Mouse (Mus musculus) cortical plate, adult 2 months (tissue): ENCODE data around the gene Nppa. TPM values are rescaled to one million over a fixed set of nuclear protein-coding genes. Genes with fewer than 3 reads are reported as not detected.

Experiments
- H3K27ac ChIP-seq: fragments of 200-500 bp; 2 replicates; pipeline ENCODE4 v1.5.1; 2012; ENCODE audit warnings: low read length, control low read depth, inconsistent platforms; ENCODE audit not compliant: insufficient read depth
- H3K4me1 ChIP-seq: fragments of 200-500 bp; 2 replicates; pipeline ENCODE4 v1.6.1; 2011; ENCODE audit warnings: low read length; ENCODE audit not compliant: control insufficient read depth, insufficient read depth
- H3K4me3 ChIP-seq: fragments of 200-500 bp; 2 replicates; pipeline ENCODE4 v1.5.1; 2011; ENCODE audit warnings: mild to moderate bottlenecking, low read length, control low read depth; ENCODE audit not compliant: insufficient read depth
- CTCF ChIP-seq: fragments of 200-500 bp; IDR thresholded peaks from 2 replicates; pipeline ENCODE4 v1.5.1; 2011; ENCODE audit warnings: mild to moderate bottlenecking, control low read depth, low read length; ENCODE audit not compliant: insufficient read depth; ENCODE audit errors: extremely low read depth
- POLR2A ChIP-seq: fragments of 200-500 bp; IDR thresholded peaks from 2 replicates; pipeline ENCODE4 v1.6.1; 2011; ENCODE audit warnings: mild to moderate bottlenecking, low read length, control low read depth; ENCODE audit not compliant: insufficient read depth; ENCODE audit errors: extremely low read depth
- polyA plus RNA-seq: library from polyadenylated mRNA; depleted of rRNA; stranded (reverse); fragments of >200 nt; gene quantifications from 2 replicates; pipeline ENCODE4 v1.2.3, GENCODE M21; 2012; rRNA removed

Gene Nppa
- polyA plus RNA-seq = 0.21 TPM in 2 replicates

DNA sequence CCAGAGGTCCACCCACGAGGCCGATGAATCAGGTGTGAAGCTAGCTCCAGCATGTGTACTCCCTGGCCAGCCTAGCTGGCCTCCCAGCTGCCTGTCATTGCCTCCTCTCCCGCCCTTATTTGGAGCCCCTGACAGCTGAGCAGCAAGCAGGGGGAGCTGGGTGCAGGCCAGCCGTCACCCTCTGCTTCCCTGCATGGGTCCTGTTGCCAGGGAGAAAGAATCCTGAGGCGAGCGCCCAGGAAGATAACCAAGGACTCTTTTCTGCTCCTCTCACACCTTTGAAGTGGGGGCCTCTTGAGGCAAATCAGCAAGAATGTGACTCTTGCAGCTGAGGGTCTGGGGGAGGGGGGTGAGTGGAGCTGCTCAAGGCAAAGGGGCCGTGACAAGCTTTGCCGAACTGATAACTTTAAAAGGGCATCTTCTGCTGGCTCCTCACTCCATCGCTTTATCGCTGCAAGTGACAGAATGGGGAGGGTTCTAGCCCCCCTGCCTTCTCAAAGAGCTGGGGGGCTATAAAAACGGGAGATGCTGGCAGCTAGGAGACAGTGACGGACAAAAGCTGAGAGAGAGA, at the start of gene Nppa:
Gene Nppa (plus strand): TSS at position 521 of the 571 bp plus-strand sequence.
- Histone ChIP-seq H3K27ac (no peak within 1 kb of the TSS), H3K4me1 (peaks cover 1% of the 10 kb centered on the region; the same call in 1 of the 2 replicates), H3K4me3 (no peak within 1 kb of the TSS)
- TF ChIP-seq CTCF = no peak
- no peak for TF ChIP-seq POLR2A

DNA sequence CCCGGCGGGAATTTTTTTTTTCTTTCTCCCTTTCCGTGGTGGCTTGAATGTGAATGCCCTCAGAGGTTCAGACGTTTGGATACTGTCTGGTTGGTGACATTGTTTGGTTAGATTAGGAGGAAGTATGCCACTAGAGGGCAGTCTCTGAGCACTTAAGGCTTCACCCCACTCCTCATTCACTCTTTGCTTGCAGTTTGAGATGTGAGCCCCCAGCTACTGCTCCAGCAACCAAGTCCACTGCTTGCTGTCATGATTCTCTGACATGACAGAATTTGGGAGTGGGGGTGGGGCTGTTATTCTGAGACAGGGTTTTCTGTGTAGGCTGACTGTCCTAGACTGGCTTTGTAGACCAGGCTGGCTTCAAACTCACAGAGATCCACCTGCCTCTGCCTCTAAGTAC, 46.9 kb upstream of the Nppa start:
- no peak overlapping the region for H3K4me3 ChIP-seq
- peak; percentile 65 for TF ChIP-seq CTCF
- no peak for TF ChIP-seq POLR2A
- H3K27ac ChIP-seq = no peak overlapping the region
- H3K4me1 ChIP-seq = no peaks in the 10 kb centered on the region

DNA sequence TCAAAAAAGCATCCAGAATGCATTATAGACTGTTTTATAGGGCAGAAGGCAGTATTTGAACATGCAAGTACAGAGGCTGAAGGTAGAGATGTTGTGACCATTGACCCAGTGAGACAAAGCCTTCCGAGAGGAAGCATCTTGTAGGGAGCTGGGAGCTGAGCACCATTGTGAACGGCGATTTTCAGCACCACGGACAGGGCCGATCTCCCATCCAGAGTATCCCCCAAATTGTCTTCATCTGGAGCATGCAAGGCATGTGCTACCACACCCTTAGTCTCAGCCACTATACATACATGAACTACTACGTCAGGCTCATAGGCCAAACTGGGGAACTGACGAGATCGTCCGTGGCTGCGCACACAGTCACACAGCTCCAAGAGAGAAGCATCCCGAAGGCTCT, 43.4 kb upstream of the Nppa start:
- Histone ChIP-seq H3K4me1 (no peaks in the 10 kb centered on the region), H3K27ac (no peak overlapping the region), H3K4me3 (no peak overlapping the region)
- TF ChIP-seq CTCF (no peak), POLR2A (no peak)

DNA sequence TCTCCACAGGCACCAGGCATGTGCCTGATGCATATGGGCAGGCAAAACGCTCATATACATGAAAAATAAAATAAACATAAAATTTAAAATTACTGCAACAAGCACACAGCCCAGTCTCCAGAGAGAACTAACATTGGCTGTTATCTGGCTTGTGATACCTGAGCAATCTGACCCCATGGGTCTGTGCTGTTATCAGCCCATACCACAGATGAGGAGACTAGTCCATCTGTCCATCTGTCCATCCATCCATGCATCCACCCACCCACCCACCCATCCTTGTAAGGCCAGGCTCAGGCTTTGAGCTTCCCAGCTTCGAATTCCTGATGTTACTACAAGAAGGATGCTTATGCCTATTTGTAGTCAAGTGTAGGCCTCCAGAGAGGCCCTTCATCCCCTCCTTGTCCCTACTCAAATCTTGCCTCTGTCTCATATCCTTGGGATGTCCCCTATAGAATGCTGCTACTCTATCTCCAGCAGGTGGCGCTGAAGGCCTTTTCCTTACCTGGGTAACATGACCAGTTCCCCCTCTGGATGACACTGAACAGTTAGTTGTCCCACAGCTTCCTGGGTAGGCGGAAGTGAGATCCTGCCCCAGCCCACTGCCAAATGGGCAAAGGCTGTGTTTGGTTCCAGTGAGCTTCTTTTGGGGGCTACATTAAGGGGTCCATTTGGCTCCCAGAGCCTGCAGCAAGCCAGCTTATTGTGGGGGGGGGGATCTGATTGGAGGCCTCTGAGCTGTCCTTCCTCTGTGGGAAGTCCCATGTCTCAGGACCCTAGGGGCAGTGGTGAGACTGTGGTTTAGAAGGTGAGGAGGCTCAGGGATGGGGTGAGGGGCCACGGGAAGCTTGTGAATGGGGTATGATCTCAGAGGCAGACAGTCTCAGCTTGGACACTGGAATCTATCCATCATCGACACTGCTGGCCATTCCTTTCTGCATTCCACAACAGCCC, 40.4 kb upstream of the Nppa start:
- Histone ChIP-seq H3K27ac (no peak overlapping the region), H3K4me1 (no peaks in the 10 kb centered on the region), H3K4me3 (no peak overlapping the region)
- TF ChIP-seq CTCF = peak; percentile 76
- no peak for TF ChIP-seq POLR2A

DNA sequence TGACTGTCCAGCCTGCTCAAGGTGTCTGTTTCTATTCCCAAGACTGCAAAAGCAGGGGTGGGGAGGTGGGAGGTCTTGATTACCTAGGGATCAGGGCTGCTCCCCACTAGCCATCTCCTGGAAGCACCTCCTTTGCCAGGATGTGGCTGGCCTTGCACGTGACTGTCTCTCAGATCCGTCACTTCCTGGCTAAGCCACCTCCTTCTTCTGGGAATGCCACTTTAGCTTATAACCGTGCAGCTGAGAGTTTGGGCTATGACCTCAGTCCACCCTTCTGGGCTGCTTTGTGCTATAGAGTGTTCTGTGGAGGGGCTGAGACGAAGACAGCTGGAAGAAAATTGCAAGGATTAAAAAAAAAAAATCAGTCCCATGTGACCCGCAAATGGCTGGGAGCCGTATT, 37.7 kb upstream of the Nppa start:
- Histone ChIP-seq H3K4me3 (no peak overlapping the region), H3K4me1 (no peaks in the 10 kb centered on the region), H3K27ac (no peak overlapping the region)
- TF ChIP-seq CTCF (no peak), POLR2A (no peak)

DNA sequence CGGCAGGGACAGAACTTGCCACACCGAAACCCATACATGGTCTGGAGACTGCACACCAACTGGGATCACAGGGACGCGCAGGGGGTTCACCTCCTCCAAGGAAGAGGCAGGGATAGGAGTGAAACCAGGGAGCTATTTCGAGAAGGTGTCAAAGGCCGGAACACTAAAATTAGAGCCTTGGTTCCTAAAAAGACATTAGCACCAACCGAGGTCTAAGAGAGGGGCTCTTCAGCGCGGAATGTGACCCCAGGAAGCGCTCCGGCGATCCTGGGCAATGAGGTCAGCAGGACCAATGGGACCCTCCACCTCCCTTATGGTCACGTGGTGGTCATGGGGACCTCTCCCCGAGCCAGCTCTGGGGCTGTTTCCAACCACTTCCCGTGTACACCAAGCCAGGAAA, 36.9 kb upstream of the Nppa start:
- Histone ChIP-seq H3K27ac (no peak overlapping the region), H3K4me3 (no peak overlapping the region), H3K4me1 (no peaks in the 10 kb centered on the region)
- TF ChIP-seq POLR2A = no peak

DNA sequence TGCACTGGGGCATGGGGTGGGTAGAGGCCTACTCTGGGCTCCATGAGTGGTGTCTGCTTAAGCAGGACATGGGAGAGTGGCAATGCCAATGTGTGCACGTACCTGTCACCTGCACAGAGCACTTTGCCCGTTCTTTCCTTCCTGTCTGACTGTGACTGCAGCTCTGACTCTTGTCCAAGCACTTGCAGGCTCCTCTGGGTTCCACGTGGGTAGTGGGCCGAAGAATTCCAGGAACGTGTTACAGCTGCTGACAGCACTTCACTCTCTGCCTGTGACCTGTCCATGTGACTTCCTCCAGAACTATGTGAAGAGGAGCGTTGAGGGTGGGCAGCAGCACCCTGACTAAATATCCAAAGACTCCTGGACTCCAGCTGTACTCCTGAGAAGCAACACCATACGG, 34.8 kb upstream of the Nppa start:
- TF ChIP-seq POLR2A (no peak), CTCF (no peak)
- no peak overlapping the region for H3K4me3 ChIP-seq

DNA sequence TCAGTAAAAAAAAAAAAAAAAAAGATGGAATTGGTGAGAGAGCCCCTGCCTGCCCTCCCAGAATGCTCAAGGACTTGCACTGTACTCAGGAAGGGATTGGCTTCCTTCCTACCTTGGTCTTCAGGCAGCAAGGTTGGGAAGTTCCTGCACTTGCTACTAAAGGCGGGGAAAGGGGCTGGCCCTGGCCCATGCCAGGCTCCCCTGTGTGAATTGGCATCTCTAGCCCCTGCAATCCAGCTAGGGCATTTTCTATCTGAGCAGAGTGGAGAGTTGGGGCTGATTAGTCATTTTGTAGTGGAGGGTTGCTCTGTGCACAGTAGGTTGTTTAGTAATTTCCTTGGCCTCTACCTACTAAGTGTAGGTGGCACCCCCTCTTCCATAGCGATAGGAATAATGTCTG, 31.7 kb upstream of the Nppa start:
- TF ChIP-seq CTCF (no peak), POLR2A (no peak)
- no peak overlapping the region for H3K27ac ChIP-seq
- no peaks in the 10 kb centered on the region for H3K4me1 ChIP-seq
- no peak overlapping the region for H3K4me3 ChIP-seq

More for the DNA sequence above, 34.8 kb upstream of the Nppa start:
- Histone ChIP-seq H3K4me1 (no peaks in the 10 kb centered on the region), H3K27ac (no peak overlapping the region)

DNA sequence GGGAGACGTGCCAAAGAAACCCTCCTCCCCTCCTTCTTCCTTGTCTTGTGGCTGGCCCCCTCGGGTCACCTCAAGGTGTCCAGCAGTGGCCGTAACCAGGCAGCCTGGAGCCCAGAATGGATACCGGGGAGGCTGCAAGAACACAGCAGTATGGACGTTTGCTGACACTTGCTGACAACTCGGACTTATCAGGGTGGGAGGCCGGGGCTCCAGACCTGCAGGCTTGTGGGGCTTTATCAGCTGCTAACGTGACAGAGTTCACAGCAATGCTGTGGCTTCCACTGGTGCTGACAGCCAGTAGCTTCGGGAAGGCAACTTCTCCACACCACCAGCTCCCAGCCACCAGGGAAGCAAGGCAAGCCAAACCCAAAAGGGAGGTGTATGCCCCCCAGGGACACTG, 31.2 kb upstream of the Nppa start:
- Histone ChIP-seq H3K4me1 (no peaks in the 10 kb centered on the region), H3K4me3 (no peak overlapping the region), H3K27ac (no peak overlapping the region)
- TF ChIP-seq POLR2A (no peak), CTCF (no peak)

DNA sequence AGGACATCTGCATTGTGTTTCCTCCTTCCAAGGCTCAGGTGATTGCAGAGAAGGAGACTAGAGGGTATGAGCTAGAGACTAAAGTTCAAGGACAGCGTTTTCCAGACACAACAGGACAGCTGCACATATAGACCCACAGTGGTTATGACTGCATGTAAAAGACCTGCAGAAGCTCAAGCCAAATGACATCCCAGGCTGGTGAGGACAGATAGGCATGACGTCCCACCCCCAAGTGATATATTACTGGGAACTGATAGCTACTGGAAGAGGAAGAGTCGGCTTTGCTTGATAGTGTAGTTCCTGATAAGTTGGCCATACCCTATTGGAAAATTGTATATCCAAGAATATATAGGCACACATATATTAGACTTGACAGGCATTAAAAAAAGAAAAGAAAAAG, 24.3 kb upstream of the Nppa start:
- no peaks in the 10 kb centered on the region for H3K4me1 ChIP-seq
- H3K27ac ChIP-seq = no peak overlapping the region
- H3K4me3 ChIP-seq = no peak overlapping the region
- TF ChIP-seq CTCF (no peak), POLR2A (no peak)
